In genomic region chr10:45584311-45585102, GRCm38 (mm10) we compare ENCODE assay signal across 15 mouse cellular contexts. TPM values are rescaled to one million over a fixed set of nuclear protein-coding genes. Genes with fewer than 3 reads are reported as not detected.
A peak's percentile ranks its signal among the peaks of the same experiment; 100 is the strongest.
DNase-seq lines count a peak whose midpoint lies in the region; ATAC-seq and TF ChIP-seq lines count a peak whose summit lies in the region.
"Had no signal": no experiment of that assay in that cellular context is flagged by ENCODE, and none has a peak within 500 bp of the region (broad histone marks: within the 10 kb centered on the region; RNA-seq: fewer than 3 reads in every experiment).

No protein-coding gene starts in this region.

- ATAC-seq in hindbrain, embryonic 11.5 days (ENCODE audit: low FRiP score), result 0 out of 2 replicates have a peak, but pooled peaks have one; percentile 40
- no peak for ATAC-seq in hindbrain, embryonic 16.5 days

- H3K27me3 ChIP-seq in hindbrain, embryonic 11.5 days (ENCODE audit: control insufficient read depth, insufficient read depth, low read length), result no peaks in the 10 kb centered on the region
- H3K27me3 ChIP-seq in hindbrain, embryonic 16.5 days (replicated peaks; ENCODE audit: control insufficient read depth, insufficient read depth, low read length), result no peaks in the 10 kb centered on the region
- no peaks in the 10 kb centered on the region for H3K27me3 ChIP-seq in spleen, adult 2 months (ENCODE audit: control insufficient read depth, insufficient read depth, low read length)
- H3K27me3 ChIP-seq: forebrain, embryonic 12.5 days; hindbrain, embryonic 13.5 days had no signal

- TF ChIP-seq CTCF in bone marrow, adult 2 months (IDR thresholded peaks at IDR 0.05; ENCODE audit: control insufficient read depth, insufficient read depth, low read length), result no peak
- no peak for TF ChIP-seq CTCF in spleen, adult 2 months (IDR thresholded peaks at IDR 0.05; ENCODE audit: extremely low read depth, insufficient read depth, insufficient read length, insufficient replicate concordance)

- no peak overlapping the region for H3K9ac ChIP-seq in hindbrain, embryonic 11.5 days (ENCODE audit: low read depth, low read length)
- H3K9ac ChIP-seq in hindbrain, embryonic 16.5 days (ENCODE audit: low read depth, low read length), result no peak overlapping the region
- H3K9ac ChIP-seq: forebrain, embryonic 12.5 days; hindbrain, embryonic 13.5 days had no signal

- 93% methylated on average over 12 of the region's 12 CpGs for WGBS in hindbrain, embryonic 11.5 days
- 95% methylated on average over 12 of the region's 12 CpGs for WGBS in hindbrain, embryonic 16.5 days
- 60% methylated on average over 12 of the region's 12 CpGs for WGBS in bone marrow, adult 2 months
- 83% methylated on average over 12 of the region's 12 CpGs for WGBS in spleen, adult 2 months

- TF ChIP-seq POLR2A in bone marrow, adult 2 months (IDR thresholded peaks at IDR 0.05; ENCODE audit: borderline replicate concordance, control insufficient read depth, low read depth, low read length), result peak; percentile 62; the same call in 1 of the 2 replicates
- no peak for TF ChIP-seq POLR2A in spleen, adult 2 months (IDR thresholded peaks at IDR 0.05; ENCODE audit: low read depth, low read length)

- H3K4me2 ChIP-seq in hindbrain, embryonic 11.5 days (replicated peaks; ENCODE audit: low read depth, low read length), result no peak overlapping the region
- no peak overlapping the region for H3K4me2 ChIP-seq in hindbrain, embryonic 16.5 days (ENCODE audit: low read length)
- H3K4me2 ChIP-seq: forebrain, embryonic 12.5 days; hindbrain, embryonic 13.5 days had no signal

- H3K4me1 ChIP-seq in hindbrain, embryonic 11.5 days (replicated peaks; ENCODE audit: control insufficient read depth, insufficient read depth, low read length), result no peaks in the 10 kb centered on the region
- H3K4me1 ChIP-seq in hindbrain, embryonic 16.5 days (ENCODE audit: control insufficient read depth, insufficient read depth, low read depth, low read length), result no peaks in the 10 kb centered on the region
- no peaks in the 10 kb centered on the region; the same call in 1 of the 2 replicates for H3K4me1 ChIP-seq in bone marrow, adult 2 months (ENCODE audit: control insufficient read depth, insufficient read depth, low read length)
- no peaks in the 10 kb centered on the region for H3K4me1 ChIP-seq in spleen, adult 2 months (ENCODE audit: control insufficient read depth, insufficient read depth, insufficient read length)
- H3K4me1 ChIP-seq: forebrain, embryonic 12.5 days; hindbrain, embryonic 13.5 days had no signal

- DNase-seq in hindbrain, embryonic 11.5 days (ENCODE audit: low spot score), result no peak
- DNase-seq in liver (peak; percentile 88), adipocyte (ENCODE audit: low spot score) (no peak)
- no peak for DNase-seq in spleen, adult 2 months (ENCODE audit: low read depth in 1 of 2, low spot score in 2 of 2)
- no peak for DNase-seq in layer of hippocampus, postnatal 14 days (ENCODE audit: low spot score in 2 of 2)
- no peak for DNase-seq in kidney, postnatal 14 days
- DNase-seq: embryo, embryonic 11 days; gastrocnemius, postnatal 25 days; kidney, postnatal 4 days; lung, postnatal 14 days; thymus, postnatal 4 days had no signal

- no peak overlapping the region for H3K27ac ChIP-seq in hindbrain, embryonic 11.5 days (ENCODE audit: low read depth, low read length)
- H3K27ac ChIP-seq in hindbrain, embryonic 16.5 days (ENCODE audit: low read depth, low read length), result no peak overlapping the region
- H3K27ac ChIP-seq in bone marrow, adult 2 months (ENCODE audit: control insufficient read depth, insufficient read depth, low read depth, low read length, poor library complexity), result peak overlapping the region; percentile 79
- peak overlapping the region; percentile 53; the same call in 1 of the 2 replicates for H3K27ac ChIP-seq in spleen, adult 2 months (ENCODE audit: insufficient read depth, low read length)
- H3K27ac ChIP-seq: forebrain, embryonic 12.5 days; hindbrain, embryonic 13.5 days had no signal

- H3K36me3 ChIP-seq in hindbrain, embryonic 11.5 days (ENCODE audit: control insufficient read depth, insufficient read depth, low read length), result no peaks in the 10 kb centered on the region
- no peaks in the 10 kb centered on the region for H3K36me3 ChIP-seq in hindbrain, embryonic 16.5 days (ENCODE audit: control insufficient read depth, insufficient read depth, low read length)
- no peaks in the 10 kb centered on the region for H3K36me3 ChIP-seq in spleen, adult 2 months (ENCODE audit: control insufficient read depth, insufficient read depth, low read length)
- H3K36me3 ChIP-seq: forebrain, embryonic 12.5 days; hindbrain, embryonic 13.5 days had no signal

- H3K4me3 ChIP-seq in hindbrain, embryonic 11.5 days (ENCODE audit: low read depth, low read length), result no peak overlapping the region
- H3K4me3 ChIP-seq in hindbrain, embryonic 16.5 days (ENCODE audit: low read length), result no peak overlapping the region
- peak overlapping the region; percentile 44 for H3K4me3 ChIP-seq in bone marrow, adult 2 months (replicated peaks; ENCODE audit: control insufficient read depth, low read depth, low read length)
- H3K4me3 ChIP-seq in spleen, adult 2 months (ENCODE audit: extremely low read depth, insufficient read depth, insufficient read length), result peak overlapping the region; percentile 13; the same call in 1 of the 2 replicates
- H3K4me3 ChIP-seq: forebrain, embryonic 12.5 days; hindbrain, embryonic 13.5 days had no signal

- H3K9me3 ChIP-seq in hindbrain, embryonic 11.5 days (ENCODE audit: control insufficient read depth, low read length), result no peaks in the 10 kb centered on the region
- H3K9me3 ChIP-seq in hindbrain, embryonic 16.5 days (ENCODE audit: control insufficient read depth, low read length), result no peaks in the 10 kb centered on the region
- H3K9me3 ChIP-seq: forebrain, embryonic 12.5 days; hindbrain, embryonic 13.5 days had no signal

RNA-seq across cellular contexts. Expression of gene Hace1, which starts 6.9 kb away (rescaled TPM):
- 22.9 and 27.4 TPM in 2 replicates for polyA plus RNA-seq in hindbrain, embryonic 11.5 days (2014; fragmentation: Nextera tagmentation; extraction: Ambion mirVana)
- 14.1 and 16.8 TPM in 2 replicates for polyA plus RNA-seq in hindbrain, embryonic 16.5 days (2015; fragmentation: Nextera tagmentation; extraction: Ambion mirVana)
- polyA plus RNA-seq in bone marrow, adult 2 months (2011; ENCODE audit: insufficient read depth, insufficient read length, low replicate concordance, missing spikeins), result 25.5 and 29.1 TPM in 2 replicates
- 6.0 and 9.2 TPM in 2 replicates for polyA plus RNA-seq in spleen, adult 2 months (2012; rRNA removed)
- 10 to 100 TPM; 24.7 to 28.0 TPM for total RNA-seq in layer of hippocampus, postnatal 14 days (2021)

Comparison
In these comparisons a context has a peak if more than half of its experiments do, and no peak if none do; other contexts are left out.
1. H3K27ac ChIP-seq: peak in bone marrow, adult 2 months (single experiment) and spleen, adult 2 months (single experiment); none in hindbrain, embryonic 11.5 days (single experiment) and hindbrain, embryonic 16.5 days (single experiment).
2. H3K4me3 ChIP-seq: peak in bone marrow, adult 2 months (single experiment) and spleen, adult 2 months (single experiment); none in hindbrain, embryonic 11.5 days (single experiment) and hindbrain, embryonic 16.5 days (single experiment).